Mouse (Mus musculus): ENCODE results near the gene Gjb3. TPM values are rescaled to one million over a fixed set of nuclear protein-coding genes. Genes with fewer than 3 reads are reported as not detected.

Gene Gjb3
- total and polyA plus RNA-seq, 3 experiments: not detected

- TF ChIP-seq USF2 (IDR thresholded peaks at IDR 0.05; ENCODE audit: borderline replicate concordance in 1 of 2, insufficient read depth in 1 of 2, low read depth in 1 of 2, low read length in 2 of 2): no peak
- TF ChIP-seq MAX (IDR thresholded peaks at IDR 0.05; ENCODE audit: low read length): no peak
These were observed 35.2 kb upstream of the Gjb3 start (continued) for GRCm38 (mm10) chr4:127365834-127366233.

- no peak overlapping the region for H3K27ac ChIP-seq (ENCODE audit: control insufficient read depth, low read depth, low read length)
- H3K27me3 ChIP-seq (ENCODE audit: control insufficient read depth in 1 of 2, insufficient read depth in 2 of 2, low read length in 2 of 2): no peaks in the 10 kb centered on the region
- no peaks in the 10 kb centered on the region for H3K36me3 ChIP-seq (ENCODE audit: control insufficient read depth in 1 of 2, insufficient read depth in 2 of 2, low read length in 2 of 2)
- no peak for TF ChIP-seq UBTF (IDR thresholded peaks at IDR 0.05; ENCODE audit: borderline replicate concordance, insufficient read depth, low read depth, low read length)
- no peak for TF ChIP-seq SIN3A (IDR thresholded peaks at IDR 0.05; ENCODE audit: low read length)
- TF ChIP-seq TBP (IDR thresholded peaks at IDR 0.05; ENCODE audit: low read depth, low read length): no peak
- no peak for TF ChIP-seq MAZ (IDR thresholded peaks at IDR 0.05; ENCODE audit: low read depth, low read length)
- no peak for TF ChIP-seq JUND (IDR thresholded peaks at IDR 0.05; ENCODE audit: low read depth, low read length)
- TF ChIP-seq RAD21 (IDR thresholded peaks at IDR 0.05; ENCODE audit: low read depth, low read length): no peak
- no peak for TF ChIP-seq MYC (IDR thresholded peaks at IDR 0.05; ENCODE audit: low read depth, low read length)
- TF ChIP-seq MEF2A (IDR thresholded peaks at IDR 0.05; ENCODE audit: extremely low read depth, insufficient replicate concordance, low read depth, low read length, poor library complexity, severe bottlenecking): no peak
- no peak for TF ChIP-seq BHLHE40 (IDR thresholded peaks at IDR 0.05; ENCODE audit: borderline replicate concordance, low read depth, low read length)
- TF ChIP-seq CHD1 (IDR thresholded peaks at IDR 0.05; ENCODE audit: low read depth, low read length): no peak
- TF ChIP-seq GATA1 (IDR thresholded peaks at IDR 0.05; ENCODE audit: low read depth, low read length): no peak
- TF ChIP-seq HCFC1 (IDR thresholded peaks at IDR 0.05; ENCODE audit: low read depth, low read length): no peak
- no peak for TF ChIP-seq ZMIZ1 (IDR thresholded peaks at IDR 0.05; ENCODE audit: low read depth, low read length)
- TF ChIP-seq CHD2 (IDR thresholded peaks at IDR 0.05; ENCODE audit: low read length): no peak
- H3K9me3 ChIP-seq (replicated peaks; ENCODE audit: insufficient read depth, low read length): no peaks in the 10 kb centered on the region
- no peaks in the 10 kb centered on the region for H3K79me2 ChIP-seq (ENCODE audit: control insufficient read depth, insufficient read depth, low read length, poor library complexity)
- no peak for DNase-seq (ENCODE audit: low read depth, low spot score)
- no peaks in the 10 kb centered on the region for H3K4me1 ChIP-seq (ENCODE audit: control insufficient read depth in 1 of 2, insufficient read depth in 2 of 2, low read length in 2 of 2)
- H3K9ac ChIP-seq (ENCODE audit: control insufficient read depth, low read depth, low read length, poor library complexity, severe bottlenecking): no peak overlapping the region
- no peak overlapping the region for H3K4me3 ChIP-seq (ENCODE audit: control insufficient read depth in 1 of 2, insufficient read depth in 1 of 2, low read depth in 2 of 2, low read length in 2 of 2)
These were observed 34.8 kb upstream of the Gjb3 start for GRCm38 (mm10) chr4:127365433-127365832.

GRCm38 (mm10) chr4:127364431-127364830 is 33.8 kb upstream of the Gjb3 start:
- no peaks in the 10 kb centered on the region for H3K79me2 ChIP-seq (ENCODE audit: control insufficient read depth, insufficient read depth, low read length, poor library complexity)
- H3K36me3 ChIP-seq (ENCODE audit: control insufficient read depth in 1 of 2, insufficient read depth in 2 of 2, low read length in 2 of 2): no peaks in the 10 kb centered on the region
- H3K27ac ChIP-seq (ENCODE audit: control insufficient read depth, low read depth, low read length): no peak overlapping the region
- TF ChIP-seq GATA1 (IDR thresholded peaks at IDR 0.05; ENCODE audit: low read depth, low read length) (no peak), HCFC1 (IDR thresholded peaks at IDR 0.05; ENCODE audit: low read depth, low read length) (no peak), E2F4 (IDR thresholded peaks at IDR 0.05; ENCODE audit: borderline replicate concordance, low read depth, low read length) (no peak), CHD2 (IDR thresholded peaks at IDR 0.05; ENCODE audit: low read length) (no peak), TAL1 (IDR thresholded peaks at IDR 0.05; ENCODE audit: low read length) (no peak), CTCF (IDR thresholded peaks at IDR 0.05 in 2 of 3, conservative IDR thresholded peaks at IDR 0.05 in 1 of 3; ENCODE audit: control insufficient read depth in 1 of 3, insufficient read depth in 1 of 3, low read depth in 2 of 3, low read length in 3 of 3, poor library complexity in 1 of 3, severe bottlenecking in 1 of 3) (no peak), NRF1 (IDR thresholded peaks at IDR 0.05; ENCODE audit: insufficient read depth, low read depth, low read length, poor library complexity, severe bottlenecking) (no peak), SMC3 (IDR thresholded peaks at IDR 0.05; ENCODE audit: low read depth, low read length) (no peak), MAZ (IDR thresholded peaks at IDR 0.05; ENCODE audit: low read depth, low read length) (no peak), MYC (IDR thresholded peaks at IDR 0.05; ENCODE audit: low read depth, low read length) (no peak), MEF2A (IDR thresholded peaks at IDR 0.05; ENCODE audit: extremely low read depth, insufficient replicate concordance, low read depth, low read length, poor library complexity, severe bottlenecking) (no peak), USF2 (IDR thresholded peaks at IDR 0.05; ENCODE audit: borderline replicate concordance in 1 of 2, insufficient read depth in 1 of 2, low read depth in 1 of 2, low read length in 2 of 2) (no peak), RCOR1 (IDR thresholded peaks at IDR 0.05; ENCODE audit: low read depth, low read length) (no peak), MYB (IDR thresholded peaks at IDR 0.05; ENCODE audit: low read depth, low read length) (no peak), POLR2A (IDR thresholded peaks at IDR 0.05; ENCODE audit: control insufficient read depth in 1 of 2, insufficient read depth in 1 of 2, low read depth in 1 of 2, low read length in 2 of 2, poor library complexity in 1 of 2) (no peak), MXI1 (IDR thresholded peaks at IDR 0.05; ENCODE audit: low read depth, low read length) (no peak), POLR2AphosphoS2 (IDR thresholded peaks at IDR 0.05; ENCODE audit: low read length) (no peak), ELF1 (IDR thresholded peaks at IDR 0.05; ENCODE audit: low read depth, low read length) (no peak), ZKSCAN1 (IDR thresholded peaks at IDR 0.05; ENCODE audit: low read depth, low read length) (no peak)
- no peak for DNase-seq (ENCODE audit: low read depth, low spot score)
- no peaks in the 10 kb centered on the region for H3K27me3 ChIP-seq (ENCODE audit: control insufficient read depth in 1 of 2, insufficient read depth in 2 of 2, low read length in 2 of 2)
- H3K9me3 ChIP-seq (replicated peaks; ENCODE audit: insufficient read depth, low read length): no peaks in the 10 kb centered on the region
- H3K4me1 ChIP-seq (ENCODE audit: control insufficient read depth in 1 of 2, insufficient read depth in 2 of 2, low read length in 2 of 2): no peaks in the 10 kb centered on the region
- no peak overlapping the region for H3K9ac ChIP-seq (ENCODE audit: control insufficient read depth, low read depth, low read length, poor library complexity, severe bottlenecking)
- no peak overlapping the region for H3K4me3 ChIP-seq (ENCODE audit: control insufficient read depth in 1 of 2, insufficient read depth in 1 of 2, low read depth in 2 of 2, low read length in 2 of 2)
